Mouse (Mus musculus) small intestine, adult 2 months (tissue): ENCODE results near the gene Hrh2.

Source experiments
- CTCF ChIP-seq: fragments of 200-500 bp; IDR thresholded peaks from 2 replicates; pipeline ENCODE4 v1.5.1; 2012; ENCODE audit warnings: low read depth, mild to moderate bottlenecking, control low read depth, inconsistent platforms, low read length, moderate library complexity, mixed read lengths; ENCODE audit not compliant: insufficient replicate concordance, insufficient read length; ENCODE audit errors: extremely low read depth
- POLR2A ChIP-seq: fragments of 200-500 bp; IDR thresholded peaks from 2 replicates; pipeline ENCODE4 v1.6.1; 2012; ENCODE audit warnings: low read depth, mild to moderate bottlenecking, control low read depth, inconsistent platforms, low read length, moderate library complexity

GRCm38 (mm10) chr13:54159256-54159655, 32.7 kb upstream of the Hrh2 start:
- TF ChIP-seq POLR2A, result no peak
- no peak for TF ChIP-seq CTCF
